Mouse (Mus musculus) gastrocnemius, adult 2 months (tissue): ENCODE data around the gene Neu3. TPM values are rescaled to one million over a fixed set of nuclear protein-coding genes. Genes with fewer than 3 reads are reported as not detected.

Experiments used
- DNase-seq: peaks from one replicate; pipeline ENCODE4 v3.0.0; 2022
- H3K27ac ChIP-seq: fragments of 200-600 bp; 2 replicates; pipeline ENCODE4 v1.8.1; 2022; ENCODE audit warnings: mild to moderate bottlenecking
- H3K4me3 ChIP-seq: fragments of 200-600 bp; 2 replicates; pipeline ENCODE4 v1.8.1; 2022; ENCODE audit warnings: mild to moderate bottlenecking, moderate library complexity
- CTCF ChIP-seq: fragments of 200-600 bp; IDR thresholded peaks from 2 replicates; pipeline ENCODE4 v1.8.1; 2022; ENCODE audit warnings: antibody characterized with exemption, mild to moderate bottlenecking, moderate library complexity
- intact Hi-C: fragments of 180-260 bp; cut with DNase I; formaldehyde crosslinking; loops from one replicate; pipeline ENCODE4 v1.15.1; 2025
- long read RNA-seq, 2 experiments: library from polyadenylated mRNA; stranded (forward); transcript quantifications; one replicate each; pipeline ENCODE4 v2.0.0; 2021
- total RNA-seq, 2 experiments: library from RNA; stranded (reverse); gene quantifications; 2 replicates each; pipeline ENCODE4 v1.2.3; 2021

The Neu3 gene
- 1 to 10 TPM; 2.1 to 3.4 TPM for total RNA-seq
- long read RNA-seq, experiment 1, transcript Neu3-201 (3 exons, 3,341 nt): major isoform, 7 of 9 reads
- long read RNA-seq, experiment 1, partial matches to known transcripts: 0 of 9 reads
- long read RNA-seq, experiment 1, other reads (novel, unspliced or antisense): 2 of 9 reads
- long read RNA-seq, experiment 2, partial matches to known transcripts: 0 of 4 reads
- long read RNA-seq, experiment 2, other reads (novel, unspliced or antisense): 2 of 4 reads

GRCm38 (mm10) chr7:99828083-99828570, at the start of gene Neu3:
TSS of gene Neu3 (minus strand) at chr7:99828417.
- peak; percentile 97 for DNase-seq
- peak; percentile 41 for TF ChIP-seq CTCF
- Histone ChIP-seq H3K4me3 (peak within 1 kb of the TSS; percentile 82), H3K27ac (peak within 1 kb of the TSS; percentile 90)
- intact Hi-C loops: no loop called here

DNA sequence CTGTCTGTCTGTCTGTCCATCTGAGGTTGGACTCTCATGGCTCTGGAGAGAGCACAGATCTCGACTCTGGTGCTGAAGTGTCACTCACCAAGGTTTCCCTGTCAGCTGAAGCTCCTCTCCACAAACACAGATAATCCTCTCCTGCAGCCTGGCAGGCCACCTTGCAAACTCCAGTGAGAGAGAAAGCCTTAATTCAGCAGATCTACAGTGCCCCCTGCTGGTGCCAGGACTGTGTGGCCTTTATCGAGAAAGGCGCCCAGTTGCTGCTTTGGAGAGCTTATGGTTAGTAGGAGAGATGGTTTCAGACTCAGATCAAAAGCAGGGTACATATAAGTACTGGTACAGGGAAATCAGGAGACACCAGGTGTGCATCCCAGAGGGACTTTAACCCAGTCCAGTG, 48.1 kb upstream of the Neu3 start:
- Histone ChIP-seq H3K27ac (no peak overlapping the region), H3K4me3 (no peak overlapping the region)
- peak; percentile 88 for TF ChIP-seq CTCF
- intact Hi-C loops: loop anchor here (1.0 to 10.0 kb wide), 3 partner anchors 63 to 259 kb away; partner anchors contain the start of gene Slco2b1
- DNase-seq: peak; percentile 89

DNA sequence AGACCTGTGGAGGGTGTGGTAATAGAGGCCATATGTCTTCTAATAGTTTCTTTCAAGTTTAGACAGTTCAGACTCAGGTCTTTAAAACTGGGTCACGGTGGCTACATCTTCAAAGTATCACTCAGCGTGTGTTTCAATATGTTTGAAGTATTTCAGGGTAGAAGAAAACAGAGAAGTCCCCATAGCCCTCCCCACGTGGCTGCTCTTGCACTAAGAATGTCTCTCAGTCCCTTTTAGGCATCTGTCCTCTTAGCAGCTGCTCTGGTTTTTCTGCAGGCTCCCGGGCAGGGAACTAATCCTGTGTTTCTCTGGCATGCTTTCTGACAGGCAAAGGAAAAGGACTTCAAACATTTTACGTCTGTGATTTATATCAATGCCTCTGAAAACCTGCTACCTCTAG, 47.7 kb upstream of the Neu3 start:
- Histone ChIP-seq H3K4me3 (no peak overlapping the region), H3K27ac (no peak overlapping the region)
- TF ChIP-seq CTCF: no peak
- DNase-seq: no peak
- intact Hi-C loops: loop anchor here (1.0 to 10.0 kb wide), 3 partner anchors 63 to 259 kb away; partner anchors contain the start of gene Slco2b1

DNA sequence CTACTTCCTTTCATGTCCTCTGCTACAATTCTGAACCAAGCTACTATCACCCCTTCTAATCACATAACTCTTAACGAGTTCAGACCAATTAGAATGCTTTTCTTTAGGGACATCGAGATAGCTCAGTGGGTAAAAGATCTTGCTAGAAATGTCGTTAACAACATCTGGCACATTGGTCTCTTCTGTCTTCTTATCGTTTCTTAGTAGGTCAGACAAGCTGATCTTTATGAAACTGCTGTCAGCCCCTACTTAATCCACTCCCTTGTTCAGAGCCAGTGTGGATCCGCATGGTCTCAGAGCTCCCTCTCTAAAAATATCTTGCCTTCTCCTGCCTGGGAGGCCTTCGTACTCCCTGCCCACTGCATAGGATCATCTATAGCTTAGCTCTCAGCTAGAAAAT, 45.7 kb upstream of the Neu3 start:
- Histone ChIP-seq H3K27ac (no peak overlapping the region), H3K4me3 (no peak overlapping the region)
- no peak for DNase-seq
- intact Hi-C loops: loop anchor here (10.0 kb wide), 1 partner anchor 159 kb away; the partner anchor contains the start of gene Slco2b1
- TF ChIP-seq CTCF: no peak

GRCm38 (mm10) chr7:99869296-99869695, 41.1 kb upstream of the Neu3 start:
- intact Hi-C loops: no loop called here
- TF ChIP-seq CTCF: no peak
- no peak overlapping the region for H3K4me3 ChIP-seq
- no peak overlapping the region for H3K27ac ChIP-seq
- DNase-seq: no peak

GRCm38 (mm10) chr7:99865219-99865618, 37.0 kb upstream of the Neu3 start:
- no peak for TF ChIP-seq CTCF
- intact Hi-C loops: no loop called here
- no peak overlapping the region for H3K27ac ChIP-seq
- no peak for DNase-seq
- H3K4me3 ChIP-seq: no peak overlapping the region

DNA sequence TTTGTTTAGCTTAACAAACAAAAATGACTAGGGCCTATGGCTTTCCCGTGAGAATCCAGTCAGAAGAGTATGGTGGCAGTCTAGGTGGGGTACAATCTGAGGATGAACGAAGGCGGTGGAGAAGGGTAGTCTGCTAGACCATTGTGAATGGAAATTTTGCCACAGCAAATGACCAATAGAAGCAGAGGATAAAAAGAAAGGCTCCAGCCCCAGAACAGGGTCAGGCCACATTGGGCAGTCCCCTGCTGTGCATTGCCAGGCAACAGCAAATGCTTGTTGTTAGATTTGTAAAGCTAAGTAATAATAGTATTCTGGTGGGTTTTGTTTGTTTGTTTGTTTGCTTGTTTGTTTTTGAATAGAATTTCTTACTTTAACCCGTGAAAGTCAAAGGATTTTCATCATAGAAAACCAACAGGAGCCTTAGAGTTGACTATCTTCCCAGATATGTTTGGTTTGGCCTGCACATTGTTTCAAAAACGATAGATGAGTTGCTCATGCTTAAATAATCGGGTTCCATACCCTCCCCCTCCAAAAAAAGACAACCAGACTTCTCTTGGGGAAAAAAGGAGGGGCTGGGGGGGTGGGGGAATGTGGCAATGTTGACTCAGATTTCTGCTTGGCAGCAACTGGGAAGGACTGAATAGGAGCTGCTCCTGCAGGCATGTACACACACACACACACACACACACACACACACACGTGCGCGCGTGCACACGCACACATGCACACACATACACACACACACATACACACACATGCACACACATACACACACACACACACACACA, 36.2 kb upstream of the Neu3 start:
- intact Hi-C loops: no loop called here
- no peak overlapping the region for H3K27ac ChIP-seq
- no peak for DNase-seq
- H3K4me3 ChIP-seq: no peak overlapping the region
- TF ChIP-seq CTCF: no peak

DNA sequence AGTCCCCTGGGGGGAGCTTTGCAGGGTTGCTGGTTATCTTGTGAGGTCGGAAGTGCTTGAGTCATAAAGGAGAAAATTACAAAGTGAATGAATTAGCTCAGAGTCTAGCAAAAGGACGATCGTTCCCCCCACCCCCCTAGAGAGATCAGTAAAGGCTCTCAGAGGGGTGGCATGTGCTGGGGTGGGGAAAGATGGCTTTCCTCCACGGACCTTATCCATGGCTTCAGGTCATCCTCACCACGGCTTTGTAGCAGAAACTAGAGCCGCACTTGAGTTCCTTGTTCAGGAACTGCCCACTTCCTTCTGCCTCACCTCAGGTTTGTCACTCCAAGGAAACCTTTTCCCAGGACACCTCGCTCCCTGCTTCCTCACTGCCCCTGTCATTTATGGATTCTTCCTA, 35.1 kb upstream of the Neu3 start, which contains the start of gene Spcs2:
Gene Spcs2 (minus strand): TSS at position 101 of the 400 bp plus-strand sequence.
- intact Hi-C loops: no loop called here
- no peak for DNase-seq
- TF ChIP-seq CTCF: no peak

DNA sequence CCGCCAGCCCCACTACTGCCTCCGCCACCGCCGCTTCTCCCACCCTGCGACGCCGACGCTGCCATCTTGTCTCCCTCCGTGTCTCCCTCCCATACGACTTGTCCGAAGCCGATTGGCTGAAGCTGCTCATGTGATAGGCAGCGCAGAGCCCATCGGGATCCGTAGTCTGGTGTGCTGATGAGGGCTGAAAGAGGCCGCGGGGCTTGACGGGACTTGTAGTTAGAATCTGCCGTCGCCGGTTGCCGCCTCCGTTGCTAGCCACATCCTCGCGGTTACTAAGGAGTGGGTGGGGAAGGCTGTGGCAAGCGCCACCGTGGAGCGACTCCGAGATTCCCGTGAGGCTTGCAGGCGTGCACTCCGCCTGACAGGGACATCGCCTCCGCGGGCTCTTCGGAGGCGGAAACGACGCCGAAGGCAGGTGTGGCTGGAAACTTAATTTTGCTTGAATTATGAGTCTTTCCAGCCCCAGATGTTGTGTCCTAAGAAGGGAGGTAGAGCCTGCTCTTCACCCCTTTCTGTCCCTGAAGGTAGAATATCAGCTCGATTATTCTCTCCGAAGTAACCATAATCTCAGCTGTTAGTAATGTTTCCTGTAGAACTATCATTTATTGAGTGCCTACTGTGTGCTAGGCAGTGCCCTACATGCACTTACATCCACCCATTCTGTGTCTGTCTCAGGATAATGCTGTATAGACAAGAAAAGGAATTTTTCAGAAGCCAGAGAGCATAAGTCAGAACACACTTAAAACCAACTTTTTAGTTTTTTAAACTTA, 30.8 kb upstream of the Neu3 start, which contains the start of gene Xrra1:
Gene Xrra1 (plus strand): TSS at position 304 of the 773 bp plus-strand sequence.
- peak within 1 kb of the TSS; percentile 95 for H3K27ac ChIP-seq
- DNase-seq: peak; percentile 97
- no peak for TF ChIP-seq CTCF
- H3K4me3 ChIP-seq: peak within 1 kb of the TSS; percentile 99
- intact Hi-C loops: no loop called here

More for the DNA sequence above, 35.1 kb upstream of the Neu3 start, which contains the start of gene Spcs2:
- Histone ChIP-seq H3K4me3 (no peak within 1 kb of the TSS), H3K27ac (no peak within 1 kb of the TSS)

GRCm38 (mm10) chr7:99858175-99858812, 30.1 kb upstream of the Neu3 start:
- intact Hi-C loops: no loop called here
- DNase-seq: no peak
- no peak for TF ChIP-seq CTCF
- H3K27ac ChIP-seq: peak overlapping the region; percentile 95
- peak overlapping the region; percentile 99 for H3K4me3 ChIP-seq

GRCm38 (mm10) chr7:99856266-99856861, 28.1 kb upstream of the Neu3 start:
- intact Hi-C loops: no loop called here
- no peak for DNase-seq
- no peak overlapping the region; the same call in 1 of the 2 replicates for H3K27ac ChIP-seq
- H3K4me3 ChIP-seq: no peak overlapping the region
- TF ChIP-seq CTCF: no peak
